Mouse (Mus musculus): ENCODE measurements around the gene Slc44a4. TPM values are rescaled to one million over a fixed set of nuclear protein-coding genes. Genes with fewer than 3 reads are reported as not detected.

The Slc44a4 gene
- 108 and 134 TPM in 2 replicates for polyA plus RNA-seq (2015; fragmentation: Nextera tagmentation; extraction: Ambion mirVana)

DNA sequence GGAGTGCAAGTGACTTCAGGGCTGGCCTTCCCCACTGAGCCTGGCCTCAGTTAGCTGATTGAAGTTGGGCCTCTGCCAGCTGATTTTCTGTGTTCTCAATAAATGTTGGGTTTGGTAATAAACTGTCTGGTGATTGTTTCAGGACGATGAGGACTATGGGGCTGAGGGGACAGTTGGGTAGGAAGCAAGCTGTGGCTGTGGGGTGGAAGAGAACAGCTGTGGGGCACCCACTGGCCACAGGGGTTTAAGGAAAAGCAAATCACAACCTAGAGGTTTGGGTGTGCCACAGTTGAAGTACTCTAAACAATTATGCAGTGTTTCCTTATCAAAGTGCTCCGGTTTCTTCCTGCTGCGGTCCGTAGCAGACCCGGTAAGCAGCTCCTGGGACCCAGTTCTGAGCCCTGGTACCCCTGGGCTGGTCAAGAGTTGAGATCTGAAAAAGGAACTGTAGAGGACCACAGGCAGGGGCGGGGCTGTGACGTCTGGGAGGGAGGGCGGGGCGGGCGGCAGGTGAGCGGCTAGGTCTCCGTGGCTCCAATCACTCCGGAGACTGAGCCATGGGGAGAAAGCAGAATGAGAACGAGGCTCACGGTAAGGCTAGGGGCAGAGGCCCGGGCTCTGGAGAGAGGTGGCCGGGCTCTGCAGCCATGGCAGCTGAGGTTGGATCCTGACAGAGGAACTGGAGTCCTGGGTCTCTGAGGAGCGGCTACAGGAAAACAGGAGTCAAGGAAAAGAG lies at the start of gene Slc44a4:
TSS of gene Slc44a4 (plus strand) at position 537 of the 736 bp plus-strand sequence.
- H3K4me2 ChIP-seq (ENCODE audit: low read depth, low read length), result peak within 1 kb of the TSS; percentile 52
- peak within 1 kb of the TSS; percentile 45 for H3K4me3 ChIP-seq (ENCODE audit: low read length)
- WGBS, result 30% methylated on average over 18 of the region's 18 CpGs
- H3K9ac ChIP-seq (ENCODE audit: low read depth, low read length), result peak within 1 kb of the TSS; percentile 70
- peak; percentile 49 for ATAC-seq
- peaks cover 25% of the 10 kb centered on the region; the same call in 1 of the 2 replicates for H3K4me1 ChIP-seq (ENCODE audit: control insufficient read depth, insufficient read depth, low read length)
- H3K36me3 ChIP-seq (ENCODE audit: control insufficient read depth, insufficient read depth, low read length), result peaks cover 15% of the 10 kb centered on the region
- H3K27ac ChIP-seq (ENCODE audit: low read length), result peak within 1 kb of the TSS; percentile 89
- no peaks in the 10 kb centered on the region for H3K9me3 ChIP-seq (ENCODE audit: control insufficient read depth, low read length)
- no peaks in the 10 kb centered on the region for H3K27me3 ChIP-seq (replicated peaks; ENCODE audit: control insufficient read depth, insufficient read depth, low read length)

GRCm38 (mm10) chr17:34865981-34866380 lies 48.3 kb upstream of the Slc44a4 start:
- H3K9me3 ChIP-seq (ENCODE audit: control insufficient read depth, low read length), result no peaks in the 10 kb centered on the region
- 51% methylated on average over 7 of the region's 7 CpGs for WGBS

GRCm38 (mm10) chr17:34874321-34874720 lies 39.9 kb upstream of the Slc44a4 start:
- H3K4me3 ChIP-seq (ENCODE audit: low read length), result no peak overlapping the region
- H3K4me2 ChIP-seq (ENCODE audit: low read depth, low read length), result no peak overlapping the region
- no peak overlapping the region for H3K27ac ChIP-seq (ENCODE audit: low read length)
- H3K36me3 ChIP-seq (ENCODE audit: control insufficient read depth, insufficient read depth, low read length), result no peaks in the 10 kb centered on the region
- WGBS, result 86% methylated on average over 6 of the region's 6 CpGs
- no peak for ATAC-seq
- no peaks in the 10 kb centered on the region for H3K4me1 ChIP-seq (ENCODE audit: control insufficient read depth, insufficient read depth, low read length)
- H3K27me3 ChIP-seq (replicated peaks; ENCODE audit: control insufficient read depth, insufficient read depth, low read length), result no peaks in the 10 kb centered on the region
- no peaks in the 10 kb centered on the region for H3K9me3 ChIP-seq (ENCODE audit: control insufficient read depth, low read length)
- no peak overlapping the region for H3K9ac ChIP-seq (ENCODE audit: low read depth, low read length)

More at GRCm38 (mm10) chr17:34865981-34866380, 48.3 kb upstream of the Slc44a4 start:
- Histone ChIP-seq H3K27me3 (replicated peaks; ENCODE audit: control insufficient read depth, insufficient read depth, low read length) (no peaks in the 10 kb centered on the region), H3K9ac (ENCODE audit: low read depth, low read length) (no peak overlapping the region), H3K4me3 (ENCODE audit: low read length) (no peak overlapping the region), H3K27ac (ENCODE audit: low read length) (peak overlapping the region; percentile 10; the same call in 1 of the 2 replicates), H3K4me1 (ENCODE audit: control insufficient read depth, insufficient read depth, low read length) (peaks cover 10% of the 10 kb centered on the region; the same call in 1 of the 2 replicates), H3K36me3 (ENCODE audit: control insufficient read depth, insufficient read depth, low read length) (no peaks in the 10 kb centered on the region), H3K4me2 (ENCODE audit: low read depth, low read length) (no peak overlapping the region)
- ATAC-seq, result no peak

GRCm38 (mm10) chr17:34879336-34879879 lies 34.9 kb upstream of the Slc44a4 start, which contains the start of gene Zbtb12:
Gene Zbtb12 (plus strand): TSS chr17:34879483.
- peak within 1 kb of the TSS; percentile 1; the same call in 1 of the 2 replicates for H3K9ac ChIP-seq (ENCODE audit: low read depth, low read length)
- 55% methylated on average over 11 of the region's 11 CpGs for WGBS

DNA sequence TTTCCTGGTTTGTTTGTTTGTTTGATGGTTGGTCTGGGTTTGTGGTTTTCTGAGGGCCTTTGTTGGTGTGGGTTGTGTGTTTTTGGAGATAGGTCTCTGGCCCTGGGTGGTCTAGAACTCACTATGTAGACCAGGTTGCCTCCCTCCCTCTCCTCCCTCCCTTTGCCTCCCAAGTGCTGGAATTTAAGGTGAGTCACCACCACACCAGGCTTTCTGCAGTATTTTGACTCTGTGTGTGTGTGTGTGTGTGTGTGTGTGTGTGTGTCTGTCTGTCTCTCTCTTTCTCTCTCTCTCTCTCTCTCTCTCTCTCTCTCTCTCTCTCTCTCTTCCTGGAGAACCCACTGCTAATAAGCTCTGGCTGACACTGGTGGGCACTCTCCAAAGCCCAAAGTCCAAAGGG lies 33.1 kb upstream of the Slc44a4 start:
- peak; percentile 19; the same call in 1 of the 2 replicates for ATAC-seq
- H3K4me2 ChIP-seq (ENCODE audit: low read depth, low read length), result peak overlapping the region; percentile 50

More at GRCm38 (mm10) chr17:34879336-34879879, 34.9 kb upstream of the Slc44a4 start, which contains the start of gene Zbtb12:
- H3K27ac ChIP-seq (ENCODE audit: low read length), result no peak within 1 kb of the TSS
- H3K9me3 ChIP-seq (ENCODE audit: control insufficient read depth, low read length), result no peaks in the 10 kb centered on the region
- ATAC-seq, result no peak
- no peaks in the 10 kb centered on the region; the same call in 1 of the 2 replicates for H3K27me3 ChIP-seq (replicated peaks; ENCODE audit: control insufficient read depth, insufficient read depth, low read length)
- H3K36me3 ChIP-seq (ENCODE audit: control insufficient read depth, insufficient read depth, low read length), result no peaks in the 10 kb centered on the region
- no peak within 1 kb of the TSS for H3K4me3 ChIP-seq (ENCODE audit: low read length)
- 0 out of 2 replicates have a peak, but pooled peaks cover 2% of the 10 kb centered on the region for H3K4me1 ChIP-seq (ENCODE audit: control insufficient read depth, insufficient read depth, low read length)
- no peak within 1 kb of the TSS for H3K4me2 ChIP-seq (ENCODE audit: low read depth, low read length)

DNA sequence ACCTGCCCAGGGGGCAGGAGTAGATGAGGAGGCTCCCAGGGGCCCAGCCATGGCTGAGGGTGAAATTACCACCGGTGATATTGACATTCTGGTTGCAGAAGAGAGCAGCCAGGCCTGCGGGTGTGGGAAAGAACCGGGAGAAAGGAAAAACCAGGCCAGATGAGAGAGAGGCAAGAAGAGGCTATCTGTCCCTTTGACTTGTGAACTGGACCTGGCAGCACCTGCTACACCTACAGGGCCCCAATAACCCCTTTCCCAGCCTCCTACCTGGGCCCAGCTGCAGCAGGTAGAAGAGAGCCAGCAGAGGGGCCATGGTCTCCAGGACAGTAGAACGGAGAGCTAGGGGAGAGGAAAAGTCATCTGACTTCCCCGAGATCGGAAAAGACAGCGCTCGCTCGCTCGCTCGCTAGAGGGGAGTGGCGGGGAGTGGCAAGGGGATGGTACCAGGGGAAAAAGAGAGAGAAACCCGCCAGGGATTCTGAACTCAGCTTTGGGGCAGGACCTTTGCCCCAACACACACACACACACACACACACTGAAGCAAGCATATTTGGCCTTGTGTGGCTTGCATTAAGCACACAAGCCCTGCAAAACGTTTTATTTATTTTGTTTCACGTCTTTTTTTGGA lies 32.5 kb upstream of the Slc44a4 start, which contains the start of gene Gm20547:
TSS of gene Gm20547 (minus strand) at position 360 of the 628 bp plus-strand sequence.
- Histone ChIP-seq H3K9me3 (ENCODE audit: control insufficient read depth, low read length) (no peaks in the 10 kb centered on the region), H3K4me2 (ENCODE audit: low read depth, low read length) (peak within 1 kb of the TSS; percentile 50), H3K27me3 (replicated peaks; ENCODE audit: control insufficient read depth, insufficient read depth, low read length) (no peaks in the 10 kb centered on the region; the same call in 1 of the 2 replicates), H3K9ac (ENCODE audit: low read depth, low read length) (peak within 1 kb of the TSS; percentile 49), H3K36me3 (ENCODE audit: control insufficient read depth, insufficient read depth, low read length) (no peaks in the 10 kb centered on the region), H3K4me3 (ENCODE audit: low read length) (peak within 1 kb of the TSS; percentile 35), H3K27ac (ENCODE audit: low read length) (peak within 1 kb of the TSS; percentile 36), H3K4me1 (ENCODE audit: control insufficient read depth, insufficient read depth, low read length) (0 out of 2 replicates have a peak, but pooled peaks cover 2% of the 10 kb centered on the region)
- ATAC-seq, result peak; percentile 69
- 6% methylated on average over 15 of the region's 15 CpGs for WGBS

More for the DNA sequence above, 33.1 kb upstream of the Slc44a4 start:
- Histone ChIP-seq H3K9me3 (ENCODE audit: control insufficient read depth, low read length) (no peaks in the 10 kb centered on the region), H3K27me3 (replicated peaks; ENCODE audit: control insufficient read depth, insufficient read depth, low read length) (no peaks in the 10 kb centered on the region; the same call in 1 of the 2 replicates), H3K4me1 (ENCODE audit: control insufficient read depth, insufficient read depth, low read length) (0 out of 2 replicates have a peak, but pooled peaks cover 2% of the 10 kb centered on the region), H3K36me3 (ENCODE audit: control insufficient read depth, insufficient read depth, low read length) (no peaks in the 10 kb centered on the region), H3K4me3 (ENCODE audit: low read length) (peak overlapping the region; percentile 35), H3K27ac (ENCODE audit: low read length) (no peak overlapping the region), H3K9ac (ENCODE audit: low read depth, low read length) (peak overlapping the region; percentile 49)

DNA sequence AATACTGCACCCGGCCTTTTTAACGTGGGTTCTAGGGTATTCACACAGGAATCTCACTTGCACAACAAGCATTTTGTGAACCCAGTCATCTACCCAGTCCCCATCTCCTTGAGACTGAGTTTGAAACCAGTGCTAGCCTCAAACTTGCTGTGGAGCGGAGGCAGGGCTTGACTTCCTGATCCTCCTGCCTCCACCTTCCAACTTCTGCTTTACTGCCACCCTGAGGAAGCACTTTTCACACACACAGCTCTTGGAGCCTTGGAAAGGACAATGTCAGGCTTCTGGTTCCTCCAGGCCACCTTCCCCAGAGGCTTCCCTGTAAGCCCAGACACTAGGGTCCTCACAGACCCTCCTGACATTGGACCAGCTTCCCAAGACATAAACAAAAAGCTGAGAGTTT lies 30.9 kb upstream of the Slc44a4 start:
- Histone ChIP-seq H3K9me3 (ENCODE audit: control insufficient read depth, low read length) (no peaks in the 10 kb centered on the region), H3K27ac (ENCODE audit: low read length) (no peak overlapping the region), H3K9ac (ENCODE audit: low read depth, low read length) (no peak overlapping the region), H3K4me2 (ENCODE audit: low read depth, low read length) (no peak overlapping the region), H3K36me3 (ENCODE audit: control insufficient read depth, insufficient read depth, low read length) (no peaks in the 10 kb centered on the region), H3K4me3 (ENCODE audit: low read length) (no peak overlapping the region), H3K4me1 (ENCODE audit: control insufficient read depth, insufficient read depth, low read length) (0 out of 2 replicates have a peak, but pooled peaks cover 2% of the 10 kb centered on the region), H3K27me3 (replicated peaks; ENCODE audit: control insufficient read depth, insufficient read depth, low read length) (no peaks in the 10 kb centered on the region; the same call in 1 of the 2 replicates)
- ATAC-seq, result no peak
- WGBS, result 56% methylated on average over 3 of the region's 3 CpGs

GRCm38 (mm10) chr17:34884704-34885103 lies 29.6 kb upstream of the Slc44a4 start:
- 0 out of 2 replicates have a peak, but pooled peaks cover 2% of the 10 kb centered on the region for H3K4me1 ChIP-seq (ENCODE audit: control insufficient read depth, insufficient read depth, low read length)
- H3K4me2 ChIP-seq (ENCODE audit: low read depth, low read length), result no peak overlapping the region
- no peaks in the 10 kb centered on the region for H3K9me3 ChIP-seq (ENCODE audit: control insufficient read depth, low read length)
- H3K9ac ChIP-seq (ENCODE audit: low read depth, low read length), result no peak overlapping the region
- H3K27me3 ChIP-seq (replicated peaks; ENCODE audit: control insufficient read depth, insufficient read depth, low read length), result no peaks in the 10 kb centered on the region; the same call in 1 of the 2 replicates
- no peak overlapping the region for H3K27ac ChIP-seq (ENCODE audit: low read length)
- WGBS, result 85% methylated on average over 6 of the region's 6 CpGs
- ATAC-seq, result no peak
- no peaks in the 10 kb centered on the region for H3K36me3 ChIP-seq (ENCODE audit: control insufficient read depth, insufficient read depth, low read length)
- H3K4me3 ChIP-seq (ENCODE audit: low read length), result no peak overlapping the region

DNA sequence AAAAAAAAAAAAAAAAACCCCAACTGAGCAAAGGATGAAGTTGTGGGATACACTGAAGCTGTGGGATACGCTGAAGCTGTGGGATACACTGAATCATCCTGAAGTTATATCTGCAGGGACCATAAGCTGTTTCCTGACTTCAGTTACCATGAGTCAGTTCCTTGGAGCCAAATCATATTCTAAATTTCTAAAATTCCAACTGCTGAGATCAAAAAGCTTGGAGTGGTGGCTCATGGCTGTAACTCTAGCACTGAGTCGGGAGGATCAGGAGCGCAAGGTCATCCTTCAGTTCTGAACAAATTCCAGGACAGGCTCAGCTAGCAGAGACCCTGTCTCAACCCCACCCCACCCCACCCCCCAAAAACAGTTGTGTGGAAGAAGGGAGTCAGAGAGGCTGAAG lies 28.7 kb upstream of the Slc44a4 start:
- H3K27me3 ChIP-seq (replicated peaks; ENCODE audit: control insufficient read depth, insufficient read depth, low read length), result no peaks in the 10 kb centered on the region; the same call in 1 of the 2 replicates
- WGBS, result 72% methylated on average over 3 of the region's 3 CpGs
- no peak for ATAC-seq

More for the DNA sequence above, 28.7 kb upstream of the Slc44a4 start:
- Histone ChIP-seq H3K4me1 (ENCODE audit: control insufficient read depth, insufficient read depth, low read length) (0 out of 2 replicates have a peak, but pooled peaks cover 2% of the 10 kb centered on the region), H3K9ac (ENCODE audit: low read depth, low read length) (no peak overlapping the region), H3K9me3 (ENCODE audit: control insufficient read depth, low read length) (no peaks in the 10 kb centered on the region), H3K36me3 (ENCODE audit: control insufficient read depth, insufficient read depth, low read length) (no peaks in the 10 kb centered on the region), H3K4me3 (ENCODE audit: low read length) (no peak overlapping the region), H3K27ac (ENCODE audit: low read length) (no peak overlapping the region), H3K4me2 (ENCODE audit: low read depth, low read length) (no peak overlapping the region)

Measured in intestine, embryonic 16.5 days (tissue).